Mouse (Mus musculus): Measurements from ENCODE around the gene Lrrc38.

GRCm38 (mm10) chr4:143383646-143384045 lies 34.1 kb downstream of the Lrrc38 start:
- TF ChIP-seq CTCF (IDR thresholded peaks at IDR 0.05; ENCODE audit: low read depth) (peak; percentile 65), EP300 (optimal IDR thresholded peaks at IDR 0.05) (no peak)

Data from stomach, postnatal 0 days (tissue).